Mouse (Mus musculus): ENCODE results near the gene Syt8.

- TF ChIP-seq POLR2A (IDR thresholded peaks at IDR 0.05; ENCODE audit: extremely low read depth, insufficient read depth, low read length) (no peak), CTCF (IDR thresholded peaks at IDR 0.05; ENCODE audit: extremely low read depth, insufficient read depth, low read length) (no peak)
Measured at GRCm38 (mm10) chr7:142403591-142403990, 31.1 kb upstream of the Syt8 start.
